10 mouse cellular contexts compared by ENCODE assay signal in genomic region chr11:46185486-46185885, GRCm38 (mm10). TPM values are rescaled to one million over a fixed set of nuclear protein-coding genes. Genes with fewer than 3 reads are reported as not detected.
DNase-seq lines count a peak whose midpoint lies in the region; ATAC-seq and TF ChIP-seq lines count a peak whose summit lies in the region.
"Had no signal": no experiment of that assay in that cellular context is flagged by ENCODE, and none has a peak within 500 bp of the region (broad histone marks: within the 10 kb centered on the region; RNA-seq: fewer than 3 reads in every experiment).

No protein-coding gene starts in this region.

- H3K27ac ChIP-seq in forebrain, embryonic 10.5 days = 0 out of 2 replicates have a peak overlapping the region, but pooled peaks have one; percentile 11
- no peak overlapping the region for H3K27ac ChIP-seq in forebrain, embryonic 12.5 days
- H3K27ac ChIP-seq in intestine, embryonic 15.5 days = 0 out of 2 replicates have a peak overlapping the region, but pooled peaks have one; percentile 27
- H3K27ac ChIP-seq in intestine, postnatal 0 days (ENCODE audit: low read depth, low read length) = no peak overlapping the region
- peak overlapping the region; percentile 66; the same call in 1 of the 2 replicates for H3K27ac ChIP-seq in limb, embryonic 12.5 days
- H3K27ac ChIP-seq: neural tube, embryonic 13.5 days had no signal

- 0 out of 2 replicates have a peak, but pooled peaks cover 4% of the 10 kb centered on the region for H3K4me1 ChIP-seq in forebrain, embryonic 10.5 days
- peaks cover 5% of the 10 kb centered on the region; the same call in 1 of the 2 replicates for H3K4me1 ChIP-seq in forebrain, embryonic 12.5 days
- H3K4me1 ChIP-seq in intestine, embryonic 15.5 days (replicated peaks) = 0 out of 2 replicates have a peak, but pooled peaks cover 4% of the 10 kb centered on the region
- H3K4me1 ChIP-seq in intestine, postnatal 0 days (replicated peaks; ENCODE audit: control insufficient read depth, insufficient read depth, low read length) = no peaks in the 10 kb centered on the region
- H3K4me1 ChIP-seq in limb, embryonic 12.5 days (replicated peaks) = peaks cover 12% of the 10 kb centered on the region

- no peak for DNase-seq in forebrain, embryonic 10.5 days (ENCODE audit: extremely low spot score, low spot score)
- DNase-seq in embryo, embryonic 9.5 days (ENCODE audit: extremely low spot score) = peak; percentile 10
- no peak for DNase-seq in kidney, adult 18-20 months
- no peak for DNase-seq in c-Kit-positive CD71-positive TER-119-positive erythroid progenitor cells, embryonic 14.5 days (ENCODE audit: low spot score)

- no peak overlapping the region for H3K4me2 ChIP-seq in forebrain, embryonic 12.5 days
- H3K4me2 ChIP-seq in intestine, embryonic 15.5 days (replicated peaks) = no peak overlapping the region
- no peak overlapping the region for H3K4me2 ChIP-seq in intestine, postnatal 0 days (replicated peaks; ENCODE audit: low read depth)
- no peak overlapping the region for H3K4me2 ChIP-seq in limb, embryonic 12.5 days
- H3K4me2 ChIP-seq: neural tube, embryonic 13.5 days had no signal

- no peaks in the 10 kb centered on the region for H3K27me3 ChIP-seq in forebrain, embryonic 10.5 days (ENCODE audit: poor library complexity, severe bottlenecking)
- no peaks in the 10 kb centered on the region for H3K27me3 ChIP-seq in forebrain, embryonic 12.5 days
- H3K27me3 ChIP-seq in intestine, embryonic 15.5 days (replicated peaks) = no peaks in the 10 kb centered on the region
- no peaks in the 10 kb centered on the region for H3K27me3 ChIP-seq in intestine, postnatal 0 days (replicated peaks; ENCODE audit: control insufficient read depth, insufficient read depth, low read length)
- H3K27me3 ChIP-seq in limb, embryonic 12.5 days = no peaks in the 10 kb centered on the region
- H3K27me3 ChIP-seq: neural tube, embryonic 13.5 days had no signal

- H3K36me3 ChIP-seq in forebrain, embryonic 10.5 days (replicated peaks) = no peaks in the 10 kb centered on the region
- H3K36me3 ChIP-seq in forebrain, embryonic 12.5 days (replicated peaks) = no peaks in the 10 kb centered on the region
- H3K36me3 ChIP-seq in intestine, embryonic 15.5 days = no peaks in the 10 kb centered on the region
- no peaks in the 10 kb centered on the region for H3K36me3 ChIP-seq in intestine, postnatal 0 days (ENCODE audit: control insufficient read depth, insufficient read depth)
- no peaks in the 10 kb centered on the region for H3K36me3 ChIP-seq in limb, embryonic 12.5 days
- H3K36me3 ChIP-seq: neural tube, embryonic 13.5 days had no signal

- H3K4me3 ChIP-seq in forebrain, embryonic 10.5 days = no peak overlapping the region
- no peak overlapping the region for H3K4me3 ChIP-seq in forebrain, embryonic 12.5 days (replicated peaks)
- no peak overlapping the region for H3K4me3 ChIP-seq in intestine, embryonic 15.5 days (replicated peaks)
- no peak overlapping the region for H3K4me3 ChIP-seq in intestine, postnatal 0 days (ENCODE audit: low read depth, low read length)
- H3K4me3 ChIP-seq in limb, embryonic 12.5 days (replicated peaks) = no peak overlapping the region
- H3K4me3 ChIP-seq: neural tube, embryonic 13.5 days had no signal

- ATAC-seq in forebrain, embryonic 12.5 days (ENCODE audit: low FRiP score) = no peak
- ATAC-seq in intestine, embryonic 15.5 days = no peak
- no peak for ATAC-seq in intestine, postnatal 0 days
- ATAC-seq in limb, embryonic 12.5 days (ENCODE audit: insufficient number of reproducible peaks, insufficient read depth, low FRiP score, low TSS enrichment, low read depth) = no peak

- WGBS in forebrain, embryonic 10.5 days = 44% methylated on average over 4 of the region's 4 CpGs
- 56% methylated on average over 4 of the region's 4 CpGs for WGBS in forebrain, embryonic 12.5 days
- 25% methylated on average over 4 of the region's 4 CpGs for WGBS in intestine, embryonic 15.5 days
- WGBS in intestine, postnatal 0 days = 34% methylated on average over 4 of the region's 4 CpGs
- 12% methylated on average over 4 of the region's 4 CpGs for WGBS in limb, embryonic 12.5 days

- H3K9me3 ChIP-seq in forebrain, embryonic 10.5 days = no peaks in the 10 kb centered on the region
- H3K9me3 ChIP-seq in forebrain, embryonic 12.5 days = no peaks in the 10 kb centered on the region
- H3K9me3 ChIP-seq in intestine, embryonic 15.5 days = no peaks in the 10 kb centered on the region
- no peaks in the 10 kb centered on the region for H3K9me3 ChIP-seq in intestine, postnatal 0 days (ENCODE audit: control insufficient read depth)
- no peaks in the 10 kb centered on the region for H3K9me3 ChIP-seq in limb, embryonic 12.5 days
- H3K9me3 ChIP-seq: neural tube, embryonic 13.5 days had no signal

- no peak for TF ChIP-seq CTCF in intestine, postnatal 0 days (IDR thresholded peaks at IDR 0.05; ENCODE audit: low read depth)

- no peak overlapping the region for H3K9ac ChIP-seq in forebrain, embryonic 12.5 days
- H3K9ac ChIP-seq in intestine, embryonic 15.5 days = no peak overlapping the region
- no peak overlapping the region for H3K9ac ChIP-seq in intestine, postnatal 0 days (ENCODE audit: low read depth, low read length)
- H3K9ac ChIP-seq in limb, embryonic 12.5 days (replicated peaks) = no peak overlapping the region
- H3K9ac ChIP-seq: neural tube, embryonic 13.5 days had no signal

RNA-seq across cellular contexts. Expression of gene Nipal4, which starts 19.2 kb away (rescaled TPM):
- polyA plus RNA-seq in forebrain, embryonic 10.5 days (2016; fragmentation: Nextera tagmentation; extraction: Ambion mirVana) = 1.6 and 1.7 TPM in 2 replicates
- 0.59 and 0.84 TPM in 2 replicates for polyA plus RNA-seq in forebrain, embryonic 12.5 days (2016; fragmentation: Nextera tagmentation; extraction: Ambion mirVana)
- polyA plus RNA-seq in intestine, embryonic 15.5 days (2015; fragmentation: Nextera tagmentation; extraction: Ambion mirVana) = 3.1 and 3.6 TPM in 2 replicates
- polyA plus RNA-seq in intestine, postnatal 0 days (2015; fragmentation: Nextera tagmentation; extraction: Ambion mirVana) = 2.1 and 2.9 TPM in 2 replicates
- 0.79 TPM in 2 replicates for polyA plus RNA-seq in limb, embryonic 12.5 days (2016; fragmentation: Nextera tagmentation; extraction: Ambion mirVana)
- polyA plus RNA-seq: liver, adult 2 months had no signal

RNA-seq across cellular contexts. Expression of gene Fndc9, which starts 49.8 kb away (rescaled TPM):
- polyA plus RNA-seq in forebrain, embryonic 10.5 days (2016; fragmentation: Nextera tagmentation; extraction: Ambion mirVana) = 0.43 and 0.66 TPM in 2 replicates
- polyA plus RNA-seq in forebrain, embryonic 12.5 days (2016; fragmentation: Nextera tagmentation; extraction: Ambion mirVana) = 1.1 and 1.7 TPM in 2 replicates
- polyA plus RNA-seq in intestine, embryonic 15.5 days (2015; fragmentation: Nextera tagmentation; extraction: Ambion mirVana) = 0.16 TPM in 1 of 2 replicates, not detected in the other
- polyA plus RNA-seq in intestine, postnatal 0 days (2015; fragmentation: Nextera tagmentation; extraction: Ambion mirVana) = 0.10 and 0.17 TPM in 2 replicates
- polyA plus RNA-seq in limb, embryonic 12.5 days (2016; fragmentation: Nextera tagmentation; extraction: Ambion mirVana) = 0.20 and 0.26 TPM in 2 replicates
- polyA plus RNA-seq: liver, adult 2 months had no signal

Comparison
In these comparisons a context has a peak if more than half of its experiments do, and no peak if none do; other contexts are left out.
1. H3K27ac ChIP-seq: peak in forebrain, embryonic 10.5 days (single experiment), intestine, embryonic 15.5 days (single experiment) and limb, embryonic 12.5 days (single experiment); none in forebrain, embryonic 12.5 days (single experiment) and intestine, postnatal 0 days (single experiment).